Mouse (Mus musculus): Measurements from ENCODE around the gene Nop9.
A peak's percentile ranks its signal among the peaks of the same experiment; 100 is the strongest.

Nop9 gene

GRCm38 (mm10) chr14:55745180-55745860 lies at the start of gene Nop9, which contains the start of gene Dhrs1:
Nop9 (plus strand) TSS chr14:55745693.
Dhrs1 (minus strand) TSS chr14:55745690.
- DNase-seq (ENCODE audit: inconsistent age in 2 of 2, low spot score in 1 of 2) = peak; percentile 90 to 97

- DNase-seq (ENCODE audit: inconsistent age in 2 of 2, low spot score in 1 of 2) = no peak
Measured at GRCm38 (mm10) chr14:55697226-55697625, 48.3 kb upstream of the Nop9 start.

GRCm38 (mm10) chr14:55701131-55701530 lies 44.4 kb upstream of the Nop9 start:
- DNase-seq (ENCODE audit: inconsistent age in 2 of 2, low spot score in 1 of 2) = no peak

DNA sequence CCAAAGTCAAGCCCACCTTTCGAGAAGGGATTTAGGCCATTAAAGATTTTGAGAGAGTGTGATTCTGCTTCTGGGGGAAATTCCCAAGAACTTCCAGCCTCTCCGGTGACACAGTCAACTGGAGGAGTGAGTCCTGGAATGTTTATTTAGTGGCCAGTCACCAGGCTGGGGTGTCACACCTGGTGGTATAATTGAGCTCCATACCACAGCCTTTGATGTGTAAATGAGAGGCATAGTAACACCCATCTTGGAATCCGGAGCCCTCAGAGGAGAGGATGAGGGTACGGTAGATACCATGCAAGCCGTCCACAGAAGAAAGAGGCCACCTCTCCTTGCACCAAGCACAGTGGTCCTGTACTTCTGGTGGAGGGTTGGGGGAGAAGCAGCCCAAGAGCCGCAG lies 42.7 kb upstream of the Nop9 start:
- no peak for DNase-seq (ENCODE audit: inconsistent age in 2 of 2, low spot score in 1 of 2)

DNA sequence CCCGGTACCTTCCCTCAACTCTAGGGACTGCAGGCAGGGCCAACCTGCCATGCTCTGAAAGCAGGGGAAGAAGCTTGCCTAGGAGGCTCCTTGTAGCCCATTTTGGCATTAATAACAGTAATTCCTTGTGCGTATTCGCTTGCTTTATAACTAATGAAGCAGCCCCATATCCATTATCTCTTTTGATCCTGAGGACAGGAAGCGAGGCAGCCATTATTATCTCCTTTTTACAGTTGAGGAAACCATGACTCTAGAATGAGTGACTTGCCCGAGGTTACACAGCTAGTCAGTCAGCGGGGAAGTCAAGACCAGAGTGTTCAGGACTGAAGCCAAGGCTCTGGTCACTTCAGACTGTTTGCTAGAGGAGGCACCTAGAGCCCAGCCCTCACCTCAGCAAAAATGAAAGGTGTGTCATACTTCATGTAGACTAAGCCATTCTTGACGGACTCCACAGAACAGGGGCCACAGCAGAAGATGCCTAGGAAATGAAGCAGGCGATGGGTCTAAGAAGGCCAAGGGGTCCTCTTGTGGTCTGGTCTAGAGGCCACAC lies 39.4 kb upstream of the Nop9 start:
- no peak for DNase-seq (ENCODE audit: inconsistent age in 2 of 2, low spot score in 1 of 2)

GRCm38 (mm10) chr14:55707397-55707796 lies 38.1 kb upstream of the Nop9 start:
- no peak for DNase-seq (ENCODE audit: inconsistent age in 2 of 2, low spot score in 1 of 2)

DNA sequence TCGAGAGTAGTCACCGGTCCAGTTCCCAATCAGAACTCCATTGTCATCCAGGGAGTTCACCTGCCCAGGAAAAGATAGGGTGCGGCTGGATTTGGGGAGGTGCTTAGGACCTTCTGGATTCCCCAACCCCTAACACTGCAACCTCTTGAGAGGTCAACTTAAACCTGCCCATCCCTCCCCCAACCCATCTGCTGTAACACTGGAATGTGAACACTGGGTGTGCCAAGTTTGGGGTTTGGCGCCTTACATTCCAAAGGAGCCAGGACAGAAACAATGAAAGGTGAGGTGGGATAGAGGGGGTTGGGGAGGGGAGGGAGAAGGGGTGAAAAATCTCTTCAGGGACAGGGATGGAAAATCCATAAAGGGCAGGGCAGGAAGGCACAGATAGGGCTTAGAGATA lies 36.0 kb upstream of the Nop9 start:
- DNase-seq (ENCODE audit: inconsistent age in 2 of 2, low spot score in 1 of 2) = no peak

- no peak for DNase-seq (ENCODE audit: inconsistent age in 2 of 2, low spot score in 1 of 2)
Measured at GRCm38 (mm10) chr14:55711786-55712185, 33.7 kb upstream of the Nop9 start.

GRCm38 (mm10) chr14:55713007-55713728 lies 32.3 kb upstream of the Nop9 start:
- peak in 1 of 2 experiments; percentile 56 for DNase-seq (ENCODE audit: inconsistent age in 2 of 2, low spot score in 1 of 2)

DNA sequence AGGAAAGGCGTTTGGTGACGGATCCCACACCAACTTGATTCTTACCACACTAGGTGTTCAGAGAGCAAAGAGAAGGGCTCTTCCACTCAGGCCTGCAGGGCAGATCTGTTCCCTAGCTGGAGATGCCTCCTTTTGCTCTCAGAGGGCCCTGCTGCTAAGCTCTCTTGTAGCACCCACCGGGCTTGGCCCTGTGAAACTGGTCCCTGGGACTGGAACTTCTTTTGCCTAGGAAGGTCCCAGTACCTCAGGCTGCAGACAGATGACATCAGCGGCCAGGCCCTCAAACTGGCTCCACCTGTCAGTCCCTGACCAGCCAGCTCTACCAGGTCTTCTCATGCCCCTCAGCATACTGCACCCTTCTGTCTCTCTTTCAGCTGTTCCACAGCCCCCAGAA lies 31.8 kb upstream of the Nop9 start, which contains the start of gene Tgm1:
TSS of gene Tgm1 (minus strand) at position 198 of the 394 bp plus-strand sequence.
- DNase-seq (ENCODE audit: inconsistent age in 2 of 2, low spot score in 1 of 2) = no peak

- DNase-seq (ENCODE audit: inconsistent age in 2 of 2, low spot score in 1 of 2) = no peak
Measured at GRCm38 (mm10) chr14:55714893-55715292, 30.6 kb upstream of the Nop9 start.

DNA sequence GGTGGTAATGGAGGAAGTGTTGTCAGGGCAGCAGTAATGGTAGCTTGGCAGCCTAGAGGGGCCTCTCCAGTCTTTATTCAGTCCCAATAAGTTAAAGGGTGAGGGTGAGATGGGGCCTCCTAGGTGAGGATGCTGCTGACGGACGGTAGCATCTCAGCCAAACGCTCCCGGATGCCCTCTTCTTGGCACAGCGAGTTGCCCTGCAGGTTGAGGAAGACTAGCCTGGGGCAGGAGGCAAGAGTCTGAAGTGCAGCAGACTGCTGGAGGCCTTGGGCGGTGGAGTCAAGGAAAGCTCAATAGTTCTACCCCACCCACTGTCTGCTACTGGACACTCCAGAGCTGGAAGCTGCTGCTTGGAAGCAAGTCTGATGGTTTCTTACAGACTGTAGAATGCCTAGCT lies 29.2 kb upstream of the Nop9 start:
- DNase-seq (ENCODE audit: inconsistent age in 2 of 2, low spot score in 1 of 2) = no peak

GRCm38 (mm10) chr14:55716884-55717283 lies 28.6 kb upstream of the Nop9 start:
- DNase-seq (ENCODE audit: inconsistent age in 2 of 2, low spot score in 1 of 2) = no peak

GRCm38 (mm10) chr14:55719737-55720136 lies 25.8 kb upstream of the Nop9 start:
- DNase-seq (ENCODE audit: inconsistent age in 2 of 2, low spot score in 1 of 2) = no peak

GRCm38 (mm10) chr14:55720666-55721065 lies 24.8 kb upstream of the Nop9 start:
- DNase-seq (ENCODE audit: inconsistent age in 2 of 2, low spot score in 1 of 2) = no peak

DNA sequence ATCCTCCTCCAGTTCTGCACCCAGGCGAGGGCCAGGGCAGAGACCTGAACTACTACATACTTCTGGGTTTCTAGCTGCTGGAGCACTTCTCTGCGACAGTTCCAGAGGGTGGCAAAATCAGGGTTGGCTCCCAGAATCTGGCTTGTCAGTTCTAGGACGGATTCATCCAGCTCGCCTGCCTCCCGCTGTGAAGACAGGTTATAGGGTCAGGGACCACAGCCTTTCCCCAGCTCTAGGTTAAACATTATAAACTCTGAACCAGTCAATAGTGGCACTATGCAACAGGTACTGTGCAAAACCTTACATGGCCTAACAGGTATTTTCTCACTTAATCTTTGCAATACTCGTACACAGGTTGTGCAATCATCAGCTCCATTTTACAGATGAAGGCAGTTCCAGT lies 24.4 kb upstream of the Nop9 start:
- peak in 1 of 2 experiments; percentile 39 for DNase-seq (ENCODE audit: inconsistent age in 2 of 2, low spot score in 1 of 2)

GRCm38 (mm10) chr14:55721700-55722437 lies 23.6 kb upstream of the Nop9 start, which contains the start of gene Rabggta:
Rabggta (minus strand) TSS chr14:55722263.
- DNase-seq (ENCODE audit: inconsistent age in 2 of 2, low spot score in 1 of 2) = peak; percentile 92 to 96

DNA sequence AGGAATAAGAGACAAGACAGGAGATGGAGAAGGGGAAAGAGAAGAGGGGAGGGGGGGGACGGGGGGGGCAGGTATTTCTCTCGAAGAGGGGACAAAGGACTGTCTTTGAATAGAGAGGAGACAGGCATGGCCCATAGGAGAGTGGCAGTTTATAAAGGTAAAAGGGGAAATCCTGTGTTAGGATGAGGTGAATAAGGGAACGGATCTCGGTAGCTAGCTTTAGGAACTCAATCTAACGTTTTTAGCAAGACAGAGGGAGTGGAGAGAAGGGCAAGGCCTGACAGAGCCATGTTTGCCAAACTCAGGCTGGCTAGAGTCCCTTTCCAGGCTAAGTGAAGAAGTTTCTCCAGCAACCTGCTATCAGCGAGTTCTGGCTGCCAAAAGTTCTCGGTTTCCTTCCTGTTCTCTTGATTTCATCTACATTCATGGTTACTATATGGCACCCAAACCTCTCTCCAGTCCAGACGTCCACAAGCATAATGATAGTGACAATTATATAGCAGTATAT lies 23.0 kb upstream of the Nop9 start:
- DNase-seq (ENCODE audit: inconsistent age in 2 of 2, low spot score in 1 of 2) = no peak

GRCm38 (mm10) chr14:55723433-55723832 lies 22.1 kb upstream of the Nop9 start:
- DNase-seq (ENCODE audit: inconsistent age in 2 of 2, low spot score in 1 of 2) = no peak

- peak; percentile 51 to 91 for DNase-seq (ENCODE audit: inconsistent age in 2 of 2, low spot score in 1 of 2)
Measured at GRCm38 (mm10) chr14:55724411-55724871, 21.1 kb upstream of the Nop9 start.

DNA sequence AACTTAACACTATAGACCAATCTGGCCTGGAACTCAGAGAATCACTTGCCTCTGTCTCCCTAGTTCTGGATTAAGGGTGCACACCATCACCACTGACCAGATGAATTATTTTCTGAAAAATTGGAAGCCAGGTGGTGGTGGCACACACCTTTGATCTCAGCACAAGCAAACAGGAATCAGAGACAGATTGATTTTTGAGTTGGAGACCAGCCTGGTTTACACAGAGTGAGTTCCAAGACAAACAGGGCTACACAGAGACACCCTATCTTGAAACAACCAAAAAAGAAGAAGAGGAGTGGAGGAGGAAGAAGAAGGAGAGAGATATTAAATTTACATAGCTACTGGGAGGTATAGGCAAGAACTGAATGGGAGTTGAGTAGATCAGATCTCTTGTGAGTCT lies 19.2 kb upstream of the Nop9 start:
- DNase-seq (ENCODE audit: inconsistent age in 2 of 2, low spot score in 1 of 2) = no peak

Measured in adrenal gland, adult (tissue).